In genomic region chr8:26420002-26420401, GRCm38 (mm10) we compare ENCODE assay signal across 19 mouse cellular contexts.
DNase-seq lines count a peak whose midpoint lies in the region; ATAC-seq lines count a peak whose summit lies in the region.
"Had no signal": no experiment of that assay in that cellular context is flagged by ENCODE, and none has a peak within 500 bp of the region (broad histone marks: within the 10 kb centered on the region; RNA-seq: fewer than 3 reads in every experiment).

No protein-coding gene starts in this region.

- H3K9ac ChIP-seq in liver, embryonic 11.5 days (ENCODE audit: low read depth, low read length), result no peak overlapping the region
- no peak overlapping the region for H3K9ac ChIP-seq in liver, embryonic 12.5 days
- H3K9ac ChIP-seq in hindbrain, embryonic 14.5 days, result no peak overlapping the region
- no peak overlapping the region for H3K9ac ChIP-seq in midbrain, embryonic 13.5 days (replicated peaks)
- H3K9ac ChIP-seq in neural tube, embryonic 13.5 days, result no peak overlapping the region
- H3K9ac ChIP-seq: lung, embryonic 14.5 days had no signal

- WGBS in liver, embryonic 11.5 days, result 69% methylated on average over 6 of the region's 6 CpGs
- 69% methylated on average over 6 of the region's 6 CpGs for WGBS in liver, embryonic 12.5 days (ENCODE audit: insufficient replicate concordance)
- WGBS in hindbrain, embryonic 14.5 days, result 36% methylated on average over 6 of the region's 6 CpGs
- WGBS in midbrain, embryonic 13.5 days, result 36% methylated on average over 6 of the region's 6 CpGs
- 33% methylated on average over 6 of the region's 6 CpGs for WGBS in neural tube, embryonic 13.5 days

- DNase-seq in liver, embryonic 11.5 days (ENCODE audit: low spot score), result peak; percentile 28
- DNase-seq in hindbrain, embryonic 14.5 days (ENCODE audit: low spot score), result no peak
- no peak for DNase-seq in Muller cell, postnatal 12 days (ENCODE audit: inconsistent ontology term)
- DNase-seq in spleen, adult 12 weeks (ENCODE audit: low spot score), result no peak
- no peak for DNase-seq in gastrocnemius, postnatal 14 days
- DNase-seq: cerebellum, postnatal 14 days; gastrocnemius, postnatal 36 days; heart, postnatal 14 days; layer of hippocampus, postnatal 36 days; lung, embryonic 14.5 days; lung, postnatal 4 days; right cerebral cortex, postnatal 25 days; thymus, postnatal 4 days had no signal

- H3K4me3 ChIP-seq in liver, embryonic 11.5 days (ENCODE audit: low read depth, low read length), result no peak overlapping the region
- no peak overlapping the region for H3K4me3 ChIP-seq in liver, embryonic 12.5 days
- no peak overlapping the region for H3K4me3 ChIP-seq in hindbrain, embryonic 14.5 days (replicated peaks; ENCODE audit: low read length)
- H3K4me3 ChIP-seq in midbrain, embryonic 13.5 days (replicated peaks), result no peak overlapping the region
- H3K4me3 ChIP-seq in neural tube, embryonic 13.5 days, result no peak overlapping the region

- H3K36me3 ChIP-seq in liver, embryonic 11.5 days (ENCODE audit: control insufficient read depth, insufficient read depth, low read length), result no peaks in the 10 kb centered on the region
- H3K36me3 ChIP-seq in liver, embryonic 12.5 days, result no peaks in the 10 kb centered on the region
- no peaks in the 10 kb centered on the region for H3K36me3 ChIP-seq in hindbrain, embryonic 14.5 days (replicated peaks; ENCODE audit: control insufficient read depth, insufficient read depth)
- no peaks in the 10 kb centered on the region for H3K36me3 ChIP-seq in midbrain, embryonic 13.5 days
- no peaks in the 10 kb centered on the region for H3K36me3 ChIP-seq in neural tube, embryonic 13.5 days

- ATAC-seq in liver, embryonic 11.5 days (replicated peaks; ENCODE audit: low FRiP score), result no peak
- no peak for ATAC-seq in liver, embryonic 12.5 days
- peak; percentile 74 for ATAC-seq in hindbrain, embryonic 14.5 days (ENCODE audit: low FRiP score)
- peak; percentile 81 for ATAC-seq in midbrain, embryonic 13.5 days
- ATAC-seq in neural tube, embryonic 13.5 days (ENCODE audit: low read depth), result peak; percentile 91
- ATAC-seq: intestine, embryonic 16.5 days had no signal

- intact Hi-C loops in gastrocnemius, postnatal 14 days (cut with DNase I; ENCODE audit: low total_unique reads), result no loop called here

- H3K27ac ChIP-seq in liver, embryonic 11.5 days (ENCODE audit: low read depth, low read length), result no peak overlapping the region
- no peak overlapping the region for H3K27ac ChIP-seq in liver, embryonic 12.5 days
- H3K27ac ChIP-seq in hindbrain, embryonic 14.5 days, result peak overlapping the region; percentile 55; the same call in 1 of the 2 replicates
- H3K27ac ChIP-seq in midbrain, embryonic 13.5 days, result no peak overlapping the region
- H3K27ac ChIP-seq in neural tube, embryonic 13.5 days (replicated peaks), result peak overlapping the region; percentile 50
- H3K27ac ChIP-seq: stomach, postnatal 0 days had no signal

- H3K9me3 ChIP-seq in liver, embryonic 11.5 days (ENCODE audit: control insufficient read depth, low read length), result no peaks in the 10 kb centered on the region
- H3K9me3 ChIP-seq in liver, embryonic 12.5 days (replicated peaks), result no peaks in the 10 kb centered on the region
- no peaks in the 10 kb centered on the region for H3K9me3 ChIP-seq in hindbrain, embryonic 14.5 days (ENCODE audit: control insufficient read depth, low read length)
- H3K9me3 ChIP-seq in midbrain, embryonic 13.5 days, result no peaks in the 10 kb centered on the region
- H3K9me3 ChIP-seq in neural tube, embryonic 13.5 days, result no peaks in the 10 kb centered on the region

- H3K4me2 ChIP-seq in liver, embryonic 11.5 days, result no peak overlapping the region
- no peak overlapping the region for H3K4me2 ChIP-seq in liver, embryonic 12.5 days
- H3K4me2 ChIP-seq in hindbrain, embryonic 14.5 days (replicated peaks), result no peak overlapping the region
- no peak overlapping the region for H3K4me2 ChIP-seq in midbrain, embryonic 13.5 days (replicated peaks)
- peak overlapping the region; percentile 21 for H3K4me2 ChIP-seq in neural tube, embryonic 13.5 days
- H3K4me2 ChIP-seq: heart, embryonic 11.5 days; lung, embryonic 14.5 days had no signal

- H3K4me1 ChIP-seq in liver, embryonic 11.5 days (replicated peaks; ENCODE audit: control insufficient read depth, insufficient read depth, low read length), result no peaks in the 10 kb centered on the region
- H3K4me1 ChIP-seq in liver, embryonic 12.5 days, result no peaks in the 10 kb centered on the region
- no peaks in the 10 kb centered on the region; the same call in 1 of the 2 replicates for H3K4me1 ChIP-seq in hindbrain, embryonic 14.5 days (replicated peaks; ENCODE audit: control insufficient read depth, insufficient read depth, low read length)
- H3K4me1 ChIP-seq in midbrain, embryonic 13.5 days (replicated peaks), result no peaks in the 10 kb centered on the region
- peaks cover 18% of the 10 kb centered on the region for H3K4me1 ChIP-seq in neural tube, embryonic 13.5 days (replicated peaks)

- no peaks in the 10 kb centered on the region for H3K27me3 ChIP-seq in liver, embryonic 11.5 days (replicated peaks; ENCODE audit: control insufficient read depth, insufficient read depth, low read length)
- no peaks in the 10 kb centered on the region for H3K27me3 ChIP-seq in liver, embryonic 12.5 days (replicated peaks)
- no peaks in the 10 kb centered on the region for H3K27me3 ChIP-seq in hindbrain, embryonic 14.5 days (ENCODE audit: control insufficient read depth, insufficient read depth, low read length)
- H3K27me3 ChIP-seq in midbrain, embryonic 13.5 days, result no peaks in the 10 kb centered on the region
- H3K27me3 ChIP-seq in neural tube, embryonic 13.5 days, result no peaks in the 10 kb centered on the region

Comparison
In these comparisons a context has a peak if more than half of its experiments do, and no peak if none do; other contexts are left out.
1. ATAC-seq: peak in hindbrain, embryonic 14.5 days (single experiment), midbrain, embryonic 13.5 days (single experiment) and neural tube, embryonic 13.5 days (single experiment); none in liver, embryonic 11.5 days (single experiment) and liver, embryonic 12.5 days (single experiment).
2. H3K27ac ChIP-seq: peak in hindbrain, embryonic 14.5 days (single experiment) and neural tube, embryonic 13.5 days (single experiment); none in liver, embryonic 11.5 days (single experiment), liver, embryonic 12.5 days (single experiment) and midbrain, embryonic 13.5 days (single experiment).